Mouse (Mus musculus): ENCODE measurements around the gene Fmnl1.

The Fmnl1 gene

DNA sequence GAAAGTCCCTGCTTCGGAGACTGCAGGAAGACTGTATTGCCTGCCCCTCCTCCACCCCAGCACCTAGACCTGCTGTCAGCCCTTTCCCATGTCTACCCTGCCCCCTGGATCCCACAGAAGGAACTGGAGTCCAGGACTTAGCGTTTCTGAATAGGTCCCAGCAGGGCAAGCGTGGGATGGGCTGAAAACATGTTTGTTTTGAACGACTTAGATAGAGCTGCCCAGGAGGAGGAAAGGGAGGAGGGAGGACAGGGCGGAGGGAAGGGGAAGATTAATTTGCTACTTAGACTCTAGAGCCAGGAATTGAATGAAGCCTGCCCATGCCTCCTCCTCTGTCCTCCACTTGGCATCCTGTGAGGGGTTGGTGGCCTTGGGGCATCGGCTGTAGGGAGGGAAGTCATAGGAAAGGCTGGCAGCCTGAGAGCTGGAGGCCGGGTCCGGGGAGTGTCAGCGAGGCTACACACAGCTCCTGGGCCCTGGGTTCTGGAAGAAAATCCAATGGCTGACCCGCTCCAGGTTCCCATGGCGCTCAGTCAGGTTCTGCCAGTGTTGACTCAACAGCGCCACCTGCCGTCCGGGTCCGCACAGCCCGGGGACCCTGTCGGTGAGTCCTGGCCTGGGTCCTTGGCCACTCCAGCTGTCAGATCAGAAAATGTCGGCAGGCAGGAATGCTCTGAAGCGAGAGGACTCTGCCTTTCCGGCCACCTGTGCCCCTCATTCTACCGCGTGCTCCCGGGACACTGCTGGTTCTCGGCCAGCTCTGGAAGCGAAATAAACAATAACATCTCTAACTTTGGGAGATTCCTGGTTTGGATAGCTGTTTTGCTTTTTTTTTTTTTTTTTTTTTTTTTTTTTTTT, 12.1 kb upstream of the Fmnl1 start:
- in situ Hi-C loops (cut with MboI; ENCODE audit: low sequenced_read_pairs) = no loop called here

DNA sequence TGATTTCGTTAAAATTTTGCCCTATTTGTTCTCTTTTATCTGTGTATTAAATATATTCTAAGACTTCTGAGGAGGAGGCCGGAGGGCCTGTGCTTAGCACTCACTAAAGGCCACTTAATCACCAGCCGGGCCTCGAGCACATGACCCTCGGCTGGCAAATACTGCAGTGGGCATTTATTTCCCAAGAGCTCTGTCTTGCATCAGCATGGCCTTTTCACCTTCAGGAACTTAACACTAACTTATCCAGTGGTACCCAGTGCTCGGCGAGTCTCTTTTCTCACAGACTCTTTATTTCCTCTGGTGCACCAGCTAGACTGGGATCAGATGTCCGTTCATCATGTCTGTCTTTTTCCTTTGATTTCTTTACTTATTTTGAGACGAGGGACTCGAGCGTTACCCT, 10.2 kb upstream of the Fmnl1 start:
- in situ Hi-C loops (cut with MboI; ENCODE audit: low sequenced_read_pairs) = loop anchor here (10.0 kb wide), 1 partner anchor 174 kb away; no protein-coding TSS in a partner anchor

DNA sequence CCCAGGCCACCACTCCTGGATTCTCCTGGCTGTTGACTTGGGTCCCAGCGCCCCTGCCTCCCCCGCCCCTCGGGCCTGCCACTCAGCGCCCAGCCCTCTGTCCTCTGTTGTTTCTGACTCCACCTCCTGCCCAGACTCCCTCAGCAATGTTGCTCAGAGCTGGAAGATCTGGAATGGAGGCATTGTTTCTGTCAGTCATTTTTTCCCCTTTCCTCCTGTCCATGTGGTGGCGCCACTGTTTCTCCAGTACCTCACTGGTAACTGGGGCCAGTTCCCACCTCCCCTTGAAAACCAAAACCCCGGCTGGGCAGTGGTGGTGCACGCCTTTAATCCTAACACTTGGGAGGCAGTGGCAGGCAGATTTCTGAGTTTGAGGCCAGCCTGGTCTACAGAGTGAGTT, 9.5 kb upstream of the Fmnl1 start:
- in situ Hi-C loops (cut with MboI; ENCODE audit: low sequenced_read_pairs) = loop anchor here (10.0 kb wide), 1 partner anchor 173 kb away; no protein-coding TSS in a partner anchor

DNA sequence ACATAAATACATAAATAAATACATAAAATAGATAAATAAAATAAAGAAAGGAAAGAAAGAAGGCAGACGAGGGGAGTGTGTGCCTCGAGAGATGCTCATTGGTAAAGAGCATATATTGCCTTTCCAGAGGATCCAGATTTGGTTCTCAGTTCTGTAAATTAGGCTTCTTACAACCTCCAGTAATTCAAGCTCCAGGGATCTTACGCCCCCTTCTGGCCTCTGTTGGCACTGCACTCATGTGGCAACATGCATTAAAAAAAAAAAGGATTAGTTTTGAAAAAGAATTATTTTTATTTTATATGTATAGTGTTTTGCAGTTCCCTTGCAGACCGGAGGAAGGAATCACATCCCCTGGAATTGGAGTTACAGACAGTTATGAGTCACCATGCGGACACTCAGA, 8.8 kb upstream of the Fmnl1 start:
- in situ Hi-C loops (cut with MboI; ENCODE audit: low sequenced_read_pairs) = loop anchor here (10.0 kb wide), 1 partner anchor 173 kb away; no protein-coding TSS in a partner anchor

DNA sequence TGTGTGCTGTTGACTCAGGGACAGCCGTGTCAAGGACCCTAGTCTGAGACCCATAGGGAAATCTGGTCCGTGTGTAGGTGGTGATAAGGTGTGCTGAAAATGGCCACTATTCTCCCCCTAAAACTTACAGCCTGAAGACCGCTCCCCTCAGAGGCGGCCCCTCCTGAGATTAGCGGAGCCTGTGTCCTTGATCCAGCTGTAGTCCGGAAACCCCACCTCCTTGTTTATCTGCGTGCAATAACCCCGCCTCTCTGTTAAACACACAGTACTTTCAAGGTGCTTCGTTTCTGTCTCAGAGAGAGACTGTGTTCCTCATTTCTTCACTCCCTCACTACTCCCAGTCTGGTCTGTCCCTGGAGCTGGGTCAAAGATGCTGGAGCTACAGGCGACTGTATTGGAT, 6.5 kb upstream of the Fmnl1 start:
- in situ Hi-C loops (cut with MboI; ENCODE audit: low sequenced_read_pairs) = loop anchor here (10.0 kb wide), 1 partner anchor 170 kb away; no protein-coding TSS in a partner anchor

DNA sequence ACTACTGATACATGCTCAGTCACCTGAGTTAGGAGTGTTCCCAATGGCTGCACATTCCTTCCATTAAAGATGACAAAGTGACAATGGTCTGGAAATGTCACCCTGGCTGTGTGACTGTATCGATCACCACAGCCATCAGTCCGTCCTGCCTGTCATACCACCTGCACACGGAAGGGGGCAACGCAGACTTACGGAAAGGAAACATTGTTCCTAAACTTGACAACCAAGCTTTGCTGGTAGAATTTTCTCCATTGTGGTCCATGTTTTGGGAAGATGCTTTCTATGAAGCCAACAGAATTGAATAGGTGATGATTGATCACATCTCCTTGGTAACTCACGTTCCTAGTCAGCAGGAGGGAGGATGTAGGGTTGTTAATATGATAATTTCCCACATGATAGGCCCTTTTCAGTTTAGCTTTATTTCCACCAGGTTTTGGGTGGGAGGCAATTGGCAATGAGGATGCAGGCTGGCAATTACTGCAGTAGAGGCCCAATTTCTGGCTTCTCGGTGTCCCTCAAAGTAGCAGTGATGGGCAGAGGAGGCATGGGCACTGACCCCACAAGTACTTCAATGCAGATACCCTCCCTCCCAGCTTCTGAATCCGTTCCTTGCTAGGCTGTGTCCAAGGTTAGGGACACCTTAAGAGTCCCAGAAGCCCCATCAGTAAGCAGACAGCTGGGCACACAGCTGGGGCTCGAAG, 2.1 kb upstream of the Fmnl1 start:
- in situ Hi-C loops (cut with MboI; ENCODE audit: low sequenced_read_pairs) = loop anchor here (10.0 kb wide), 1 partner anchor 166 kb away; no protein-coding TSS in a partner anchor

DNA sequence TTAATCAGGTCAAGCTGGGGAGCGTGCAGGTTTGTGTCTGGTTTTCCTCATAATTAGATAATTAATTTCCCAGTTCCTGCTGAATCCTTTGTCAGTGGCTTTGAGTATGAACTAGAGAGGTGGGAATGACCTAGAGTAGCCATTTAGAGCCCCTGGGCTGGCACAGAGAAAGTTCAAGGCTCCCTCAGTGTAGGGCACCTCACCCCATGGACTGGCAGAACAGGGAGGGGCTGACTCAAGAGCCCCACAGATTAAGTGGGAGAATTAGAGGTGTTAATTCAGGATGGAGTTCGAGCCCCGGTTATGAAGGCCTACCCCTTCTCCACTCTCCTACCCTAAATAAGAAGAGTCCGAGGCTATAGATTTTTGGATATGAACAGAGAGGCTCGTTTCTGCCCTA, 1.2 kb upstream of the Fmnl1 start:
- in situ Hi-C loops (cut with MboI; ENCODE audit: low sequenced_read_pairs) = loop anchor here (10.0 kb wide), 1 partner anchor 165 kb away; no protein-coding TSS in a partner anchor

DNA sequence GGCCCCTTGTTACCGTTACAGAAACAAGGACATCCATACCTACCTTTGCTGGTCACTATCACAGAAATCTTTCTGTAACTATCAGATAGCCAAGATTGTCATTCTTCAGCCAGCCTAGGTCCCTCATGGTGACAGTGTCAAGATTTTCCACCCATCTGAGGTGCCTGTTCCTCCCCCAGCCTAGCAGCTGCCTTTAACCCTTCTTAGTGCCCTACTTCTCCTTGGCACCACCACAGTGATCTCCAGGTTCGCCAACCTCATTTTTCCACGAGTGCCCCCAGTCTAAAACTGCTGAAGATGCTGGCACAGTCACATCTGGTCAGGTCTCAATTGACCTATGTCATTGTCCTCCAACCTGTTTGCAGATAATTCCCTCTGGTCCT, 805 bp upstream of the Fmnl1 start:
- in situ Hi-C loops (cut with MboI; ENCODE audit: low sequenced_read_pairs) = no loop called here

DNA sequence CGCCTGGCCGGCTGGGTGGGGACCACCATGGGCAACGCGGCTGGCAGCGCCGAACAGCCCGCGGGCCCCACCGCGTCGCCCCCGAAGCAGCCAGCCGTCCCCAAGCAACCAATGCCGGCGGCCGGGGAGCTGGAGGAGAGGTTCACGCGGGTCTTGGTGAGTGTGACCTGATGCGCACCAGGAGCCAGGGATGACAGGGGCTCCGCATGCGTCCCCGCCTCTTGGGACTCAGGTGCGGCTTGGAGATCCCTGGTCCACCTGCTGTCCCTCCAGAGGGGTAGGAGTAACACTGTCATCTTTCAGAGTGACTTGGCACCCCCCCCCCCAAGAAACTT, 346 bp downstream of the Fmnl1 start:
- in situ Hi-C loops (cut with MboI; ENCODE audit: low sequenced_read_pairs) = no loop called here

- in situ Hi-C loops (cut with MboI; ENCODE audit: low sequenced_read_pairs) = no loop called here
These were observed 940 bp downstream of the Fmnl1 start for GRCm38 (mm10) chr11:103171703-103172391.

DNA sequence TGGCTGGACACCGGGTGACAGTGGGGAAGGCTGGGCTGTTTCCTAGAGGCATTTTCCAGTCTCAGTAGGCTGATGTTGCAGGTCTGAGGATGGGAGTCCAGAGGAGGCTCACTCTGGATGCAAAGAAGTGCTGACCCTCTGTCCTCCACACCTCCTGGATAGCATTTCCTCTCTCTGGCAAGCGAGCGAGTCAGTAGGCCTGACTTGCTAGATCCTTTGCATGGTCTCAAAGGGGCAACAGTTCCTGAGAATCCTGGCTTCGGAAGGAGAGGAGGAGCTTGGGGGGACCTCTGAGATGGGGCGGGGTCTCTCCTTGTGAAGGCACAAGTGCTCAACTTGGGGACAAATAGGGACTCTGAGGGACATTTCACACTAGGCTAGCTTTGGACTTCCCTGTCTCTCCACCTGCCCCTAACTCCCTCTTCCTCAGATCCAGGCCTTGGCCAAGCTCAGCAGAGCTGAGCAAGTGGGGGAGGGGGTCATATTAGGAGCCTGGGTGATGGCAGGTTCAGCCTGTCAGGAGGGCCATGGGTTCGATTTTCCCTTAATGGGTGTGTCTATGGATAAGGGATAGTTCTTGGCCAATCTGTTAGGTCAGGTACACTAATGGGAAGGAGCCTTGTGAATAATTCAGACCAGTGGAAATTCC, 1.6 kb downstream of the Fmnl1 start:
- in situ Hi-C loops (cut with MboI; ENCODE audit: low sequenced_read_pairs) = no loop called here

GRCm38 (mm10) chr11:103173041-103173770, 2.3 kb downstream of the Fmnl1 start:
- in situ Hi-C loops (cut with MboI; ENCODE audit: low sequenced_read_pairs) = no loop called here

DNA sequence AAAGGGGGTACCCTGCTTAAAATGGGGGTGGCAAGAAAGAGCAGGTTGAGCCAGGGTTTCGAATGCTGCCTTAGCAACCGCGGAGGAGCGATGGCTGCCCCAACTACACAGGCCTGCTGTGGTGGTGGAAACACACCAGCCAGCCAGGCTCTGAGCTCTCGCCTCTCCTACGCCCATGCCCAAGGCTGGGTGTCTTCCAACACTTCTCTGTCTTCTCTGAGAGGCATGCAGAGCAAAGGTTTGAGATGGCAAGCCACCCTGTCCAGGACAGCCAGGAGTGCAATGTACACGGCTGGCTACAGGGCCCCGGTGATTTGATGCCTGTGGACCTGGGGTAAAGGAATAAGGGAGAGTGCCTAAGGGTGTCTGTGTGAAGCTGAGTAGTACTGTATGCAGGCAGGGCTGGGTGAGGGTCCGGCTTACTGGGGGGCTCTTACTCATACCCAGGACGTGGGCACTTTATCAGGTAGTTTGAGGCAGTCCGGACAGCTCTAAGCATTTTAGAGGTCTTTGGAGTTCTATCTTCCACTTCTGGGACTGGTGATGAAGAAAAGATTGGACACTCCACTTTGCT, 3.0 kb downstream of the Fmnl1 start:
- in situ Hi-C loops (cut with MboI; ENCODE audit: low sequenced_read_pairs) = no loop called here

DNA sequence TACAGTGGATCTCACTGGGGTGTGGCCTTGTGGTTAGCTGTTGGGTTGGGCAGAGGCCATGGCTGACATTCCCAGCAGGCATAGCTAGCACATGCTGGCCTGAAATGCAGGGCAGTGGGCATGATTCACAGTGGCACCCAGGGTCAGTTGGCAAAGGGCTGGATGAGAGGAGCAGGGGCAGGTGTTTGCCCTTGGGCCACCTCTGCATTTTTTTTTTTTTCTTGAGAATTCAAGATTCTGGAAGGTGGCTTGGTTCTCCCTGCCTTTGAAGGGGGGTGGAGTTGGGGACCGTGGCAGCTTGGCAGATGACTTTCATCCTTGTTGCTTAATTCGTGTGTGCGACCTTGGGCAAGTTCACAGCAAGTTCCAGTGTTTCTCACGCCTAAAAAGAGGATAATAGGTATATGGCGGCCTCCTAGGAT, 3.5 kb downstream of the Fmnl1 start:
- in situ Hi-C loops (cut with MboI; ENCODE audit: low sequenced_read_pairs) = no loop called here

GRCm38 (mm10) chr11:103174891-103175391, 4.0 kb downstream of the Fmnl1 start:
- in situ Hi-C loops (cut with MboI; ENCODE audit: low sequenced_read_pairs) = no loop called here

- in situ Hi-C loops (cut with MboI; ENCODE audit: low sequenced_read_pairs) = no loop called here
These were observed 5.0 kb downstream of the Fmnl1 start for GRCm38 (mm10) chr11:103175688-103176442.

GRCm38 (mm10) chr11:103176510-103176909, 5.6 kb downstream of the Fmnl1 start:
- in situ Hi-C loops (cut with MboI; ENCODE audit: low sequenced_read_pairs) = no loop called here

DNA sequence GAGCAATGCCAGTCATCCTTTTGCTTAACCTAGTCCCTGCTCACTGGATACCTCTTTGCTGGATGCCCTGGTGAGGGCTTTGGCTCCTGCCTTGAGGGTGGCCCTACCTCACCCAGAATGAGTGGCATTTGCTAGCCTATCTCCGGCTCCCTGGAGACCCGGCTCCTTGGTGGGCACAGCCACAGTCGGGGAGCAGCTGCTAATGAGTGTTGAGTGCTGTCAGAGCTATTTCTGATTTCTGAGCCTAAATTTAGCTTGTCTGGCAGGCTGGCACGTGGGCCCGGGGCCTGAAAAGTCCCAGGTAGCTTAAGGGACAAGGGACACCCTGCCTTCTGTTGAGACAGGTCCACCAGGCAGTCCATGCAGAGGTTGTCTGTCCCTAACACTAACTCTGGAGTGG, 6.3 kb downstream of the Fmnl1 start:
- in situ Hi-C loops (cut with MboI; ENCODE audit: low sequenced_read_pairs) = no loop called here
